Mouse (Mus musculus) ES-E14 (cell line): Measurements from ENCODE around the gene Ankrd28. TPM values are rescaled to one million over a fixed set of nuclear protein-coding genes. Genes with fewer than 3 reads are reported as not detected.

Experiments
- DNase-seq: peaks from one replicate; pipeline ENCODE4 v3.0.0-alpha.2; 2013; ENCODE audit warnings: low read depth, low spot score
- H3K27ac ChIP-seq: 2 replicates; pipeline ENCODE4 v1.5.1; 2012; ENCODE audit warnings: low read depth, mild to moderate bottlenecking, low read length, moderate library complexity, mixed read lengths; ENCODE audit not compliant: poor library complexity, insufficient read depth, severe bottlenecking
- H3K36me3 ChIP-seq: 2 replicates; pipeline ENCODE4 v1.6.1; 2012; ENCODE audit warnings: mild to moderate bottlenecking, low read length, moderate library complexity, mixed read lengths; ENCODE audit not compliant: control insufficient read depth, poor library complexity, insufficient read depth, severe bottlenecking
- H3K4me1 ChIP-seq, 2 experiments: fragments of 150-350 bp in 1 of 2; sonication (generic) in 1 of 2; 2 replicates each; pipeline ENCODE4 v1.6.1; 2012; ENCODE audit warnings: low read length in 2 of 2, mild to moderate bottlenecking in 1 of 2, mixed read lengths in 1 of 2; ENCODE audit not compliant: control insufficient read depth in 2 of 2, insufficient read depth in 2 of 2, poor library complexity in 1 of 2
- H3K4me3 ChIP-seq, 2 experiments: fragments of 150-350 bp in 1 of 2; sonication (generic) in 1 of 2; 2 replicates each; pipeline ENCODE4 v1.5.1; 2012; ENCODE audit warnings: low read length in 2 of 2, low read depth in 1 of 2, mild to moderate bottlenecking in 1 of 2, mixed read lengths in 1 of 2; ENCODE audit not compliant: insufficient read depth in 1 of 2, poor library complexity in 1 of 2, severe bottlenecking in 1 of 2
- H3K9ac ChIP-seq: 2 replicates; pipeline ENCODE4 v1.6.1; 2012; ENCODE audit warnings: low read depth, mild to moderate bottlenecking, low read length, mixed read lengths; ENCODE audit not compliant: poor library complexity, insufficient read depth, severe bottlenecking
- H3K9me3 ChIP-seq: fragments of 150-350 bp; sonication (generic); 2 replicates; pipeline ENCODE4 v1.6.1; 2012; ENCODE audit warnings: low read depth, mild to moderate bottlenecking, low read length; ENCODE audit not compliant: control insufficient read depth, insufficient read depth
- CHD2 ChIP-seq: IDR thresholded peaks from 2 replicates; pipeline ENCODE4 v1.6.1; 2014; ENCODE audit warnings: mild to moderate bottlenecking, low read depth, low read length, inconsistent platforms
- HCFC1 ChIP-seq: IDR thresholded peaks from 2 replicates; pipeline ENCODE4 v1.6.1; 2012; ENCODE audit warnings: low read length, inconsistent platforms, borderline replicate concordance; ENCODE audit not compliant: insufficient read depth
- MAFK ChIP-seq: IDR thresholded peaks from 2 replicates; pipeline ENCODE4 v1.6.1; 2014; ENCODE audit warnings: mild to moderate bottlenecking, low read depth, low read length, inconsistent platforms; ENCODE audit not compliant: insufficient read depth
- ZC3H11A ChIP-seq: IDR thresholded peaks from 2 replicates; pipeline ENCODE4 v1.6.1; 2012; ENCODE audit warnings: low read depth, mild to moderate bottlenecking, inconsistent platforms, low read length, borderline replicate concordance
- ZNF384 ChIP-seq: IDR thresholded peaks from 2 replicates; pipeline ENCODE4 v1.6.1; 2012; ENCODE audit warnings: low read depth, low read length, inconsistent platforms
- in situ Hi-C, 2 experiments: fragments of 600-800 bp; cut with MboI; formaldehyde crosslinking; loops; one replicate each; pipeline ENCODE4 v1.15.1; 2025; ENCODE audit warnings: low sequenced_read_pairs in 2 of 2, inconsistent platforms in 1 of 2; ENCODE audit not compliant: unreplicated experiment in 2 of 2
- total RNA-seq: library from RNA; depleted of rRNA; stranded (reverse); fragments of 300-350 nt; gene quantifications from 2 replicates; pipeline ENCODE4 v1.2.3, GENCODE M21; 2012

The Ankrd28 gene
- total RNA-seq, 1 experiment, result 36.0 TPM

- Histone ChIP-seq H3K4me1 (no peaks in the 10 kb centered on the region), H3K9ac (no peak overlapping the region), H3K4me3 (no peak overlapping the region), H3K36me3 (no peaks in the 10 kb centered on the region), H3K9me3 (no peaks in the 10 kb centered on the region), H3K27ac (no peak overlapping the region)
- in situ Hi-C loops, result no loop called here
- TF ChIP-seq CHD2 (no peak), ZNF384 (no peak), MAFK (no peak), ZC3H11A (no peak)
- no peak for DNase-seq
These were observed 144.8 kb downstream of the Ankrd28 start for GRCm38 (mm10) chr14:31685680-31686079.

GRCm38 (mm10) chr14:31684343-31685040, 146.0 kb downstream of the Ankrd28 start:
- no peak for DNase-seq
- no peak overlapping the region for H3K4me3 ChIP-seq
- H3K9me3 ChIP-seq, result no peaks in the 10 kb centered on the region
- in situ Hi-C loops, result no loop called here
- no peaks in the 10 kb centered on the region for H3K36me3 ChIP-seq
- H3K9ac ChIP-seq, result no peak overlapping the region
- no peak overlapping the region for H3K27ac ChIP-seq
- H3K4me1 ChIP-seq, result no peaks in the 10 kb centered on the region
- no peak for TF ChIP-seq HCFC1
- no peak for TF ChIP-seq ZC3H11A
- no peak for TF ChIP-seq ZNF384
- no peak for TF ChIP-seq MAFK
- no peak for TF ChIP-seq CHD2

- in situ Hi-C loops, result no loop called here
- no peak for DNase-seq
These were observed 146.8 kb downstream of the Ankrd28 start for GRCm38 (mm10) chr14:31683610-31684009.

GRCm38 (mm10) chr14:31681931-31682555, 148.4 kb downstream of the Ankrd28 start:
- TF ChIP-seq MAFK (no peak), CHD2 (no peak), HCFC1 (no peak), ZC3H11A (no peak), ZNF384 (no peak)
- Histone ChIP-seq H3K4me1 (no peaks in the 10 kb centered on the region), H3K36me3 (no peaks in the 10 kb centered on the region), H3K9me3 (no peaks in the 10 kb centered on the region), H3K4me3 (no peak overlapping the region), H3K27ac (no peak overlapping the region), H3K9ac (no peak overlapping the region)
- in situ Hi-C loops, result no loop called here
- DNase-seq, result no peak

More at GRCm38 (mm10) chr14:31683610-31684009, 146.8 kb downstream of the Ankrd28 start:
- Histone ChIP-seq H3K4me3 (no peak overlapping the region), H3K4me1 (no peaks in the 10 kb centered on the region), H3K27ac (no peak overlapping the region), H3K36me3 (no peaks in the 10 kb centered on the region), H3K9ac (no peak overlapping the region), H3K9me3 (no peaks in the 10 kb centered on the region)
- no peak for TF ChIP-seq ZNF384
- no peak for TF ChIP-seq MAFK
- no peak for TF ChIP-seq CHD2
- no peak for TF ChIP-seq ZC3H11A
- no peak for TF ChIP-seq HCFC1
